Mouse (Mus musculus): ENCODE measurements around the gene Hgd. TPM values are rescaled to one million over a fixed set of nuclear protein-coding genes. Genes with fewer than 3 reads are reported as not detected.

Hgd gene
- polyA plus RNA-seq, 1 experiment = 4.1 TPM

DNA sequence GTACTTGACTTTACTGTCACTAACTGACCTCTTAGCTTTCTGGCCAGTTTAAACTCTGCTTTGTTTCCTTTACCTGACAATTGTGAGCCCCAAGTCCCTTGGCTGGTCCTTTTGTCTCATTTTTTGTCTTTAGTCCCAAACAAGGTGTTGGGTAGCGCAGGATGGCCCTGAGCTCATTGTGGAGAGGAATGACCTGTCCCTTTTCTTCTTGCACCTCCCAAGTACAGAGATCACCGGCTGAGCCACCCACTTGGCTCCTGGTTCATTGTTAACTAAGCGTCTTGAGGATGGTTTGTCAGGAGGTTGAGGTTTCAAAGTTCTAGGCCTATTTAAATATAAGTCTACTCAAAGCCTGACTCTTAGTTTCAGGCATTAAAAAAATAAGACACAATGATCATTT, 3.4 kb downstream of the Hgd start:
- TF ChIP-seq CTCF (IDR thresholded peaks at IDR 0.05; ENCODE audit: control insufficient read depth, insufficient read depth, low read length) (no peak), POLR2A (IDR thresholded peaks at IDR 0.05; ENCODE audit: borderline replicate concordance, control insufficient read depth, low read depth, low read length) (no peak)
- Histone ChIP-seq H3K27ac (ENCODE audit: control insufficient read depth, insufficient read depth, low read depth, low read length, poor library complexity) (no peak overlapping the region), H3K4me1 (ENCODE audit: control insufficient read depth, insufficient read depth, low read length) (no peaks in the 10 kb centered on the region), H3K4me3 (replicated peaks; ENCODE audit: control insufficient read depth, low read depth, low read length) (no peak overlapping the region)
- 82% methylated on average over 3 of the region's 3 CpGs for WGBS

DNA sequence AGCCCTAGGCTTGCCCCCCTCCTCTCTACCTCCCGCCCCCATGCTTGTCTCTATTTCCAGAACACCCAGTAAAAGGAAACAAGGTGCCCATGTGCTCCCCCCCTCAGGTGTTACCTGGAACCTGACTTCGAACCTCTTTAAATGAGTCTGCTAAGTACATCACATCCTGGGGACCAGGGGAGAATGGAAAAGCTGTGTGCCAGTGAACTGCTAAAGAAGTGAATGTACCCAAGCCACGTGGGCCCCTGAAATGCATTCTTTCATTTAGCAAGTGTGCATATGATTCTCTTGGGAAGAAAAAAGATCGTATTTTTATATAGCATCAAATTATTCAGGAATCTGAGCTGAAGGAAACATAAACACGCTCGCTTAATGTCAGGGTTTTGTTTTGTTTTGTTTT, 3.8 kb downstream of the Hgd start:
- Histone ChIP-seq H3K4me3 (replicated peaks; ENCODE audit: control insufficient read depth, low read depth, low read length) (no peak overlapping the region), H3K27ac (ENCODE audit: control insufficient read depth, insufficient read depth, low read depth, low read length, poor library complexity) (no peak overlapping the region), H3K4me1 (ENCODE audit: control insufficient read depth, insufficient read depth, low read length) (no peaks in the 10 kb centered on the region)
- WGBS = 50% methylated on average over 6 of the region's 6 CpGs
- TF ChIP-seq CTCF (IDR thresholded peaks at IDR 0.05; ENCODE audit: control insufficient read depth, insufficient read depth, low read length) (no peak), POLR2A (IDR thresholded peaks at IDR 0.05; ENCODE audit: borderline replicate concordance, control insufficient read depth, low read depth, low read length) (no peak)

DNA sequence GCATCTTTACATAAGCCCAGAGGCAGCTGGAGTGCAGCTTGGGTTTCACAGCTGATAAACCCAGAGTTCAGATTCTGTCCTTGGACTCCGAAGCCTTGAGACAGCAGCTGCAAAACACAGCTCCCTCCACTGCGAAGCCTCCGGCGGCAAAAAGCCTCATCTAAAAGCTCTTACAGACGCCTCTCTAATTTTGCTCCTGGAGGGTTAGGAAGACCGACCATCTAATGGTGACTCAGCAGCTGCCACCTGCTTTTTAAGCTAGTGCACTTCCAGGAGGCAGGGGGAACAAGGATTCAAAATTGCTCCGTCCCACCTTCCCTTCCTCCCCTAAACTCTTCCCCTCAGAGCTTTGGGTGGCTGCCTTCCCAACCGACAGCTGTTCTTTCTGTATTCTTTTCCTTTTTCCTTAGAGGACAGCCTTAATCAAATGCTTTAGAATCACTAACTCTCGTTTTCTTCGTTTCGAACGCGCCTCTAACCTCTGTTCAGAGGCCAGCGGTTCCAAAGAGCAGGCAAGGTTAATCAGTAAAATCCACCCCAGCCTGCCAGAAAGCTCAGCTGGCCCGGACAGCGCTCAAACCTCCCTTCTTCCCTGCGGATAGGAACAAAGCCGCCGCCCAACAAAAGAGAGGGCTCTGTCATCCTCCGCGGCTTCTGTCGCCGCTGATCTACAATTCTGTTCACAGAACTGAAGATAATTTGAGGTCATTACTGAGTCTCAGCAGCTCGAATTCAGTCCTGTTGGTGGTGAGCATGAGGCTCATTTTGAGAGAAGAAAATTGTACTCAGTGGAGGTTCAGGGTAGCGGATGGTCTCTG, 4.5 kb downstream of the Hgd start:
- Histone ChIP-seq H3K4me3 (replicated peaks; ENCODE audit: control insufficient read depth, low read depth, low read length) (no peak overlapping the region), H3K27ac (ENCODE audit: control insufficient read depth, insufficient read depth, low read depth, low read length, poor library complexity) (no peak overlapping the region), H3K4me1 (ENCODE audit: control insufficient read depth, insufficient read depth, low read length) (no peaks in the 10 kb centered on the region)
- 6% methylated on average over 25 of the region's 25 CpGs for WGBS
- no peak for TF ChIP-seq POLR2A (IDR thresholded peaks at IDR 0.05; ENCODE audit: borderline replicate concordance, control insufficient read depth, low read depth, low read length)
- no peak for TF ChIP-seq CTCF (IDR thresholded peaks at IDR 0.05; ENCODE audit: control insufficient read depth, insufficient read depth, low read length)

DNA sequence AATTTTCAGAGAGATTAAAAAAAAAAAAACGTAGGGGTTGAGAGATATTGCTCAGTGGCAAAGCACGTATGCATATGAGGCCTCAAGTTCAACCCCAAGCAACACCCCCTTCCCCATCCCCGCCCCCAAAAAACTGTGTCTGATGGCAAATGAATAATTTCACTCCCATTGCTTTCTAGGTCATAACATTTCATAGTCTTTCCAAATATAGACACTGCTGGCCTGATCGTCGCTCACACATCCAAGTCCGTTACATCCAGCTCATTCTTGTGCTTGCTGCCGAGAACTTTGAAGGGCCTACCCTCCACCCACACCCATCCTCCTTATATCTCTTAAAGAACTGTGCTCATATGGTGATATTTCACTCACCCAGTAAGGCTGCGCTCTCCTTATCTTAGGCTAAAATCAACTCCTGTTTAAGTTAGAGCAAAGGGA, 5.2 kb downstream of the Hgd start:
- WGBS = 75% methylated on average over 8 of the region's 8 CpGs
- TF ChIP-seq CTCF (IDR thresholded peaks at IDR 0.05; ENCODE audit: control insufficient read depth, insufficient read depth, low read length) (no peak), POLR2A (IDR thresholded peaks at IDR 0.05; ENCODE audit: borderline replicate concordance, control insufficient read depth, low read depth, low read length) (no peak)

DNA sequence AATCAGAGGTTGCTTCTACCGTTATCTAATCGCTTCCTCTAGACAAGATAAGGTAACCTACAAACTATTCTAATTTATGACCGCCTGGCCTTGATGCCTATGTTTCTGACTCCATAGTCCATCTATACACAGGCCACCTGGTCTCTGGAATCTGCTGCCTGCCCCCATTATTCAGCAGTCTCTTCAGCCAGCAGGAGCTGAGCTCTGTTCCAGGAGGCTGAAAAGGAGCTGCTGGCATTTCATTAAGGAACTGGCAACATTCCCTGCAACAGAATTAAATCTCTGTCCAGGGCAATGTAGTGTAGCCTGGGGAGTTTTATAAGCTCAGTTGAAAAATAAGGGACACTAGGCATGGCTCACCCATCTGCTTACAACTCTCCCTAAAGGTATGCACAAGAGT, 11.0 kb downstream of the Hgd start:
- no peaks in the 10 kb centered on the region for H3K4me1 ChIP-seq (ENCODE audit: control insufficient read depth, insufficient read depth, low read length)
- H3K27ac ChIP-seq (ENCODE audit: control insufficient read depth, insufficient read depth, low read depth, low read length, poor library complexity) = no peak overlapping the region
- TF ChIP-seq CTCF (IDR thresholded peaks at IDR 0.05; ENCODE audit: control insufficient read depth, insufficient read depth, low read length) (no peak), POLR2A (IDR thresholded peaks at IDR 0.05; ENCODE audit: borderline replicate concordance, control insufficient read depth, low read depth, low read length) (no peak)
- 81% methylated on average over 3 of the region's 3 CpGs for WGBS
- H3K4me3 ChIP-seq (replicated peaks; ENCODE audit: control insufficient read depth, low read depth, low read length) = no peak overlapping the region

More for the DNA sequence above, 5.2 kb downstream of the Hgd start:
- Histone ChIP-seq H3K4me3 (replicated peaks; ENCODE audit: control insufficient read depth, low read depth, low read length) (no peak overlapping the region), H3K27ac (ENCODE audit: control insufficient read depth, insufficient read depth, low read depth, low read length, poor library complexity) (no peak overlapping the region), H3K4me1 (ENCODE audit: control insufficient read depth, insufficient read depth, low read length) (no peaks in the 10 kb centered on the region)

DNA sequence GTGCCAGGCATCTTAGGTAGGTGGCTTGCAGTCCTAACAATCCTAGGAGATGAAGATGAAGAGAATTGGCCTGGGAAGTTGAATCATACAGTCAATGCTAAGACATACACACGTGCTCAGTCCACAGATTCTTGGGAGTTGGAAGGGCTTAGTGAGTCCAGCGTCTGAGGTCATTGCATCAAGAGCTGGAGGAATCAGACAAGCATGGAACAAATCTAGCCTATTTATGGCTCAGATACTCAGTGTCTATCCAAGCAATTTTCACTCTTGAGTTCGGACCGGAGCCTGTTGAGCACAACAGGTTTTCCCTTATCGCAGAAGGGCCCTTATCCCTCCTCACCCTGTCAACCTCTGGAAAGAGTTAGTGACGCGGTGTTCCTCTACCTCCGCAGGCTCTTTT, 11.6 kb downstream of the Hgd start:
- no peak for TF ChIP-seq CTCF (IDR thresholded peaks at IDR 0.05; ENCODE audit: control insufficient read depth, insufficient read depth, low read length)
- TF ChIP-seq POLR2A (IDR thresholded peaks at IDR 0.05; ENCODE audit: borderline replicate concordance, control insufficient read depth, low read depth, low read length) = no peak
- WGBS = 86% methylated on average over 8 of the region's 8 CpGs
- H3K4me1 ChIP-seq (ENCODE audit: control insufficient read depth, insufficient read depth, low read length) = no peaks in the 10 kb centered on the region
- H3K27ac ChIP-seq (ENCODE audit: control insufficient read depth, insufficient read depth, low read depth, low read length, poor library complexity) = no peak overlapping the region
- H3K4me3 ChIP-seq (replicated peaks; ENCODE audit: control insufficient read depth, low read depth, low read length) = no peak overlapping the region

DNA sequence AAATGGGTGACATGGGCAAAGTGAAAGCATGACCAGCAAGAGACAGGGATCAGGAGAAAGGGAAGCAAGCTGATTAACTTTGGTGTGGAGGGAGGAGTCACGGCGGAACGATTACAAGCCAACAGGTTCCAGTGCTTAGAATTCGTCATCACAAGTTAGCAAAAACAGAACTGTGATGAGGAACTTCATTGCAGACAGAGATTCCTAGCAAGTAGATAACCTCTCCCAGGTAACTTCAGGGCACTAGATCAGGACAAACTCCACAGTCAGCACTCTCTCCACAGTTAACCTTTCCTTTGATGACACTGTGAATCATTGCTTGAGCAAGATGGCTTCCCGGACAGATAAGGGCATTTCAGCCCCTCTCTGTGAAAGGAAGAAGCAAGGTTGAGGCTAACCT, 17.5 kb downstream of the Hgd start:
- Histone ChIP-seq H3K4me1 (ENCODE audit: control insufficient read depth, insufficient read depth, low read length) (no peaks in the 10 kb centered on the region), H3K4me3 (replicated peaks; ENCODE audit: control insufficient read depth, low read depth, low read length) (no peak overlapping the region), H3K27ac (ENCODE audit: control insufficient read depth, insufficient read depth, low read depth, low read length, poor library complexity) (no peak overlapping the region)
- 56% methylated on average over 5 of the region's 5 CpGs for WGBS
- TF ChIP-seq CTCF (IDR thresholded peaks at IDR 0.05; ENCODE audit: control insufficient read depth, insufficient read depth, low read length) (no peak), POLR2A (IDR thresholded peaks at IDR 0.05; ENCODE audit: borderline replicate concordance, control insufficient read depth, low read depth, low read length) (no peak)

DNA sequence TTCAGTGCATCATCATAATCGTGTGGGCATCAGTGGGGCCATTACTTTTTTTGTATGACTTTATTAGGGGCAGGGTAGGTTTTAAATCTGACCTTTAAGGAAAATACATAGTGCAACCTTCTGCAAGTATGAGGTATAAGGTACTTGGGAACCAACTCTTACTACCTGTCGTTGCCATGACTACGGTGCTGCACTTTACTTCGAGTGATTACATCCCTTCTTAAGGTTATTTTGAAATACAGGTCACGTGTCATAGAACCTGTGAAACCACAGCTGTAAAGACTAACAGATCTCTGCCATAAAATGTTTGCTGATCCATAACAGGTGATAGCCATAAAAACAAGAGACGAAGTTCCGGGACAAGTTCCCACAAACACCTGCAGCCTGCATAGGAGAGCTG, 18.5 kb downstream of the Hgd start:
- H3K4me1 ChIP-seq (ENCODE audit: control insufficient read depth, insufficient read depth, low read length) = no peaks in the 10 kb centered on the region
- no peak overlapping the region for H3K27ac ChIP-seq (ENCODE audit: control insufficient read depth, insufficient read depth, low read depth, low read length, poor library complexity)
- H3K4me3 ChIP-seq (replicated peaks; ENCODE audit: control insufficient read depth, low read depth, low read length) = no peak overlapping the region
- 76% methylated on average over 7 of the region's 7 CpGs for WGBS
- no peak for TF ChIP-seq CTCF (IDR thresholded peaks at IDR 0.05; ENCODE audit: control insufficient read depth, insufficient read depth, low read length)
- TF ChIP-seq POLR2A (IDR thresholded peaks at IDR 0.05; ENCODE audit: borderline replicate concordance, control insufficient read depth, low read depth, low read length) = no peak

Measured in bone marrow, adult 2 months (tissue).